Comparison of ENCODE assay signal across 8 mouse cellular contexts in the genomic region with DNA sequence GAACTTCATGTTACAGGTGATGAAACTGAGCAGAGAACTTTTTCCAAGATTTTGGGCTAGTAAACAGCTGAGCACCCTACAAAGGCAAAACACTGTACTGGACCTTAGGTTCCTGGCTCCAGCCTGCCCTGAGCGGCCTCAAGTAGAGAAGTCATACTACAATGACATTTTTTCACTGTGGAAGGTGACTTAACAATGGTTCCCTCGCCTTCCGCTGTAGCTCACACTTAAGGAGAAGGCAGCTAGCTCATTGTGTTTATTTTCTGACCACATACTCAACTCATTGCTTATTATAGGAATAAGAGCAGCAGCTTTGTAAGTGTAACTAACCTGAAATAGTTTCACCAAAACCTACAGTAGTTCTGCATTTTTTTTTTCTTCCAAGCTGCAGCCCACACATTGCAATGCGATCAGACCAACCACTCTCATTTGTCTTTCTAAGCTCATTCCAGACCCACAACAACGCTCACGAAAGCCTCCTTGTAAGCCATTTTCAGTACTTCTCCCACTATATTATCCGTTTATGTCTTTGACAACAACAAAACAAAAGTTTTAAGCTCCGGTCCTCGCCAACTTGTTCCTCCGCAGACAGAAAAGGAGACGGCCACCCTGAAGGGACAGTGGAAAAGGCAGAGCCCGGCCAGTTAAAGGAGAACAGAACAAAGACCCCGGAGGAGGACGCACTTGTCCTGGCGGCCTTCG. TPM values are rescaled to one million over a fixed set of nuclear protein-coding genes. Genes with fewer than 3 reads are reported as not detected.
DNase-seq lines count a peak whose midpoint lies in the region; ATAC-seq and TF ChIP-seq lines count a peak whose summit lies in the region.

No protein-coding gene starts in this region.

- no peaks in the 10 kb centered on the region for H3K9me3 ChIP-seq in heart, embryonic 12.5 days (replicated peaks)
- no peaks in the 10 kb centered on the region for H3K9me3 ChIP-seq in limb, embryonic 13.5 days
- H3K9me3 ChIP-seq in neural tube, embryonic 14.5 days (ENCODE audit: control insufficient read depth, low read length): no peaks in the 10 kb centered on the region

- TF ChIP-seq CTCF in thymus, adult 2 months (IDR thresholded peaks at IDR 0.05; ENCODE audit: borderline replicate concordance, control insufficient read depth, extremely low read depth, insufficient read depth, low read length, poor library complexity): no peak

- no peaks in the 10 kb centered on the region; the same call in 1 of the 2 replicates for H3K4me1 ChIP-seq in thymus, adult 2 months (replicated peaks; ENCODE audit: control insufficient read depth, insufficient read depth, low read length)
- H3K4me1 ChIP-seq in heart, embryonic 12.5 days (replicated peaks): 0 out of 2 replicates have a peak, but pooled peaks cover 2% of the 10 kb centered on the region
- H3K4me1 ChIP-seq in limb, embryonic 13.5 days: peaks cover 9% of the 10 kb centered on the region
- no peaks in the 10 kb centered on the region for H3K4me1 ChIP-seq in neural tube, embryonic 14.5 days (ENCODE audit: control insufficient read depth, insufficient read depth, low read length)

- 3% methylated on average over 16 of the region's 16 CpGs for WGBS in thymus, adult 2 months
- 2% methylated on average over 16 of the region's 16 CpGs for WGBS in heart, embryonic 12.5 days
- WGBS in limb, embryonic 13.5 days: 5% methylated on average over 16 of the region's 16 CpGs
- 2% methylated on average over 16 of the region's 16 CpGs for WGBS in neural tube, embryonic 14.5 days

- peak overlapping the region; percentile 91 for H3K4me3 ChIP-seq in thymus, adult 2 months (ENCODE audit: control insufficient read depth, insufficient read depth, low read length)
- H3K4me3 ChIP-seq in heart, embryonic 12.5 days: peak overlapping the region; percentile 92
- H3K4me3 ChIP-seq in limb, embryonic 13.5 days: peak overlapping the region; percentile 88
- peak overlapping the region; percentile 88 for H3K4me3 ChIP-seq in neural tube, embryonic 14.5 days (ENCODE audit: low read depth, low read length)

- peak overlapping the region; percentile 64 for H3K4me2 ChIP-seq in heart, embryonic 12.5 days
- peak overlapping the region; percentile 61 for H3K4me2 ChIP-seq in limb, embryonic 13.5 days (replicated peaks)
- H3K4me2 ChIP-seq in neural tube, embryonic 14.5 days (ENCODE audit: low read depth, low read length): peak overlapping the region; percentile 74

- H3K27me3 ChIP-seq in thymus, adult 2 months (ENCODE audit: control insufficient read depth, insufficient read depth, low read length): no peaks in the 10 kb centered on the region
- no peaks in the 10 kb centered on the region for H3K27me3 ChIP-seq in heart, embryonic 12.5 days (replicated peaks)
- H3K27me3 ChIP-seq in limb, embryonic 13.5 days: no peaks in the 10 kb centered on the region
- H3K27me3 ChIP-seq in neural tube, embryonic 14.5 days (ENCODE audit: control insufficient read depth, insufficient read depth, low read length): no peaks in the 10 kb centered on the region

- TF ChIP-seq POLR2A in thymus, adult 2 months (IDR thresholded peaks at IDR 0.05; ENCODE audit: control insufficient read depth, extremely low read depth, insufficient read depth, low read length, poor library complexity): no peak

- DNase-seq in adrenal gland, adult (ENCODE audit: inconsistent age in 2 of 2, low spot score in 1 of 2): peak; percentile 4 to 54
- no peak for DNase-seq in adrenal gland, postnatal 25 days
- DNase-seq in thymus, adult 2 months: peak; percentile 6
- no peak for DNase-seq in thymus, postnatal 10 days (ENCODE audit: low spot score in 2 of 2)
- DNase-seq in thymus, postnatal 14 days: no peak

- ATAC-seq in heart, embryonic 12.5 days (ENCODE audit: insufficient number of reproducible peaks, low FRiP score): no peak
- ATAC-seq in limb, embryonic 13.5 days (ENCODE audit: low FRiP score, low read depth): no peak
- peak; percentile 22 for ATAC-seq in neural tube, embryonic 14.5 days (ENCODE audit: low read depth)

- no peaks in the 10 kb centered on the region for H3K36me3 ChIP-seq in thymus, adult 2 months (ENCODE audit: control insufficient read depth, insufficient read depth, low read length)
- H3K36me3 ChIP-seq in heart, embryonic 12.5 days: no peaks in the 10 kb centered on the region
- H3K36me3 ChIP-seq in limb, embryonic 13.5 days: no peaks in the 10 kb centered on the region
- H3K36me3 ChIP-seq in neural tube, embryonic 14.5 days (ENCODE audit: control insufficient read depth, insufficient read depth, low read length): no peaks in the 10 kb centered on the region

- H3K9ac ChIP-seq in heart, embryonic 12.5 days: peak overlapping the region; percentile 90
- peak overlapping the region; percentile 85 for H3K9ac ChIP-seq in limb, embryonic 13.5 days
- H3K9ac ChIP-seq in neural tube, embryonic 14.5 days (replicated peaks; ENCODE audit: low read depth, low read length): peak overlapping the region; percentile 86

- peak overlapping the region; percentile 53; the same call in 1 of the 2 replicates for H3K27ac ChIP-seq in thymus, adult 2 months (ENCODE audit: control insufficient read depth, insufficient read depth, low read length)
- H3K27ac ChIP-seq in heart, embryonic 12.5 days (ENCODE audit: poor library complexity, severe bottlenecking): peak overlapping the region; percentile 95
- peak overlapping the region; percentile 78 for H3K27ac ChIP-seq in limb, embryonic 13.5 days
- peak overlapping the region; percentile 85 for H3K27ac ChIP-seq in neural tube, embryonic 14.5 days (ENCODE audit: low read depth, low read length)

RNA-seq across cellular contexts. Expression of a gene that starts 0.8 kb away (rescaled TPM):
- 19.2 and 19.4 TPM in 2 replicates for total RNA-seq in adrenal gland, postnatal 25 days (2021)
- polyA plus RNA-seq in thymus, adult 2 months (2012; rRNA removed): 11.3 and 13.8 TPM in 2 replicates
- polyA plus RNA-seq in heart, embryonic 12.5 days (2016; fragmentation: Nextera tagmentation; extraction: Ambion mirVana): 19.6 and 21.1 TPM in 2 replicates
- 11.6 and 12.4 TPM in 2 replicates for polyA plus RNA-seq in limb, embryonic 13.5 days (2015; fragmentation: Nextera tagmentation; extraction: Ambion mirVana)
- polyA plus RNA-seq in neural tube, embryonic 14.5 days (2014; fragmentation: Nextera tagmentation; extraction: Ambion mirVana): 24.1 and 24.4 TPM in 2 replicates

Comparison
In these comparisons a context has a peak if more than half of its experiments do, and no peak if none do; other contexts are left out.
1. DNase-seq: peak in adrenal gland, adult (2 of 2) and thymus, adult 2 months (single experiment); none in adrenal gland, postnatal 25 days (single experiment), thymus, postnatal 10 days (0 of 2) and thymus, postnatal 14 days (single experiment).
2. Peak in every context shown above with its lines, with median percentiles within 50 percentile points of each other: H3K27ac ChIP-seq, H3K4me3 ChIP-seq, H3K4me2 ChIP-seq and H3K9ac ChIP-seq.